Mouse (Mus musculus): ENCODE data around the gene Fam129a.

DNA sequence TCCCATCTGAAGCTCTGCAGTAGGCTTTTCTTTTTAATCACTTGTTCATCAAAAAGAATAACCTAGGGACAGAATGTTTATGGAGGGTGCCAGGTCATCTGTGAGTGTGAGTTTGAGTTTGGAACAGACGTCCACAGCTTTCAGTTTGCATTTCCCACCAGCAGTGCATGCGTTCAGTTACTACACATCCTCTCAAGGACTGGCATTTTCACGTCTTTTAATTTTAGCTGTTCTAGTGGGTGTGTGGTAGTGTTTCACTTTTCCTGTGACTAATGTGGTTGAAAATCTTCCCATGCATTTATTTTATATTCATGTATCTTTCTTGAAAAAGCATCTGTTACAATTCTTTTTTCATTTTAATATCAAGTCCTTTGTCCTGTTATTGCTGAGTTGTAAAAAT is 193.2 kb downstream of the Fam129a start:
- TF ChIP-seq CTCF (IDR thresholded peaks at IDR 0.05; ENCODE audit: low read depth, low read length) (no peak), POLR2A (IDR thresholded peaks at IDR 0.05; ENCODE audit: insufficient read depth, low read length) (no peak)

Measured in ES-Bruce4 (cell line).